Mouse (Mus musculus) bone marrow, adult 2 months (tissue): Measurements from ENCODE around the gene Tmtc1. TPM values are rescaled to one million over a fixed set of nuclear protein-coding genes. Genes with fewer than 3 reads are reported as not detected.

Experiments
- H3K27ac ChIP-seq: fragments of 200-500 bp; 2 replicates; pipeline ENCODE4 v1.5.1; 2012; ENCODE audit warnings: low read depth, mild to moderate bottlenecking, control low read depth, inconsistent platforms, low read length; ENCODE audit not compliant: control insufficient read depth, poor library complexity, insufficient read depth
- H3K4me1 ChIP-seq: fragments of 200-500 bp; 2 replicates; pipeline ENCODE4 v1.6.1; 2011; ENCODE audit warnings: low read length; ENCODE audit not compliant: control insufficient read depth, insufficient read depth
- H3K4me3 ChIP-seq: fragments of 200-500 bp; replicated peaks from 2 replicates; pipeline ENCODE3; 2011; ENCODE audit warnings: mild to moderate bottlenecking, low read depth, low read length, control low read depth; ENCODE audit not compliant: control insufficient read depth
- CTCF ChIP-seq: fragments of 200-500 bp; IDR thresholded peaks from 2 replicates; pipeline ENCODE4 v1.5.1; 2011; ENCODE audit warnings: low read length, control low read depth; ENCODE audit not compliant: control insufficient read depth, insufficient read depth
- POLR2A ChIP-seq: fragments of 200-500 bp; IDR thresholded peaks from 2 replicates; pipeline ENCODE4 v1.6.1; 2011; ENCODE audit warnings: low read depth, mild to moderate bottlenecking, control low read depth, low read length, borderline replicate concordance; ENCODE audit not compliant: control insufficient read depth
- WGBS: fragments of 180-500 bp; shearing (Covaris S2); methylation state at CpG from one replicate; pipeline ENCODE4 v1.1.7; 2018; 5-methylcytosine and 5-hydroxymethylcytosine counted together
- polyA plus RNA-seq: library from polyadenylated mRNA; stranded (reverse); fragments of >200 nt; gene quantifications from 2 replicates; pipeline ENCODE4 v1.2.4, GENCODE M21; 2011; ENCODE audit warnings: low replicate concordance; ENCODE audit not compliant: missing spikeins, insufficient read depth, insufficient read length

The Tmtc1 gene
- polyA plus RNA-seq, 1 experiment = 0.72 TPM

GRCm38 (mm10) chr6:148336290-148336955, 107.8 kb downstream of the Tmtc1 start:
- Histone ChIP-seq H3K4me1 (peaks cover 1% of the 10 kb centered on the region; the same call in 1 of the 2 replicates), H3K4me3 (no peak overlapping the region), H3K27ac (no peak overlapping the region)
- no peak for TF ChIP-seq CTCF
- no peak for TF ChIP-seq POLR2A

- TF ChIP-seq POLR2A (no peak), CTCF (no peak)
- H3K4me3 ChIP-seq = no peak overlapping the region
- no peaks in the 10 kb centered on the region; the same call in 1 of the 2 replicates for H3K4me1 ChIP-seq
- no peak overlapping the region for H3K27ac ChIP-seq
- WGBS = 60% methylated on average over 2 of the region's 2 CpGs
Measured at GRCm38 (mm10) chr6:148331916-148332315, 112.3 kb downstream of the Tmtc1 start.

- Histone ChIP-seq H3K4me3 (no peak overlapping the region), H3K27ac (no peak overlapping the region), H3K4me1 (no peaks in the 10 kb centered on the region)
- TF ChIP-seq POLR2A = no peak
- no peak for TF ChIP-seq CTCF
Measured at GRCm38 (mm10) chr6:148329976-148330375, 114.2 kb downstream of the Tmtc1 start.

- no peak for TF ChIP-seq POLR2A
- no peak for TF ChIP-seq CTCF
- 79% methylated on average over 2 of the region's 2 CpGs for WGBS
- Histone ChIP-seq H3K27ac (no peak overlapping the region), H3K4me3 (no peak overlapping the region), H3K4me1 (no peaks in the 10 kb centered on the region)
Measured at GRCm38 (mm10) chr6:148328928-148329327, 115.3 kb downstream of the Tmtc1 start.

- Histone ChIP-seq H3K27ac (no peak overlapping the region), H3K4me3 (no peak overlapping the region), H3K4me1 (no peaks in the 10 kb centered on the region)
- WGBS = 78% methylated on average over 6 of the region's 6 CpGs
- TF ChIP-seq CTCF (no peak), POLR2A (no peak)
Measured at GRCm38 (mm10) chr6:148328130-148328529, 116.1 kb downstream of the Tmtc1 start.

- Histone ChIP-seq H3K4me3 (no peak overlapping the region), H3K27ac (no peak overlapping the region), H3K4me1 (no peaks in the 10 kb centered on the region)
- no peak for TF ChIP-seq POLR2A
- no peak for TF ChIP-seq CTCF
Measured at GRCm38 (mm10) chr6:148318736-148319135, 125.5 kb downstream of the Tmtc1 start.

- TF ChIP-seq POLR2A = no peak
- no peak for TF ChIP-seq CTCF
- Histone ChIP-seq H3K27ac (no peak overlapping the region), H3K4me3 (no peak overlapping the region), H3K4me1 (no peaks in the 10 kb centered on the region)
- WGBS = 78% methylated on average over 5 of the region's 5 CpGs
Measured at GRCm38 (mm10) chr6:148315571-148316080, 128.6 kb downstream of the Tmtc1 start.

GRCm38 (mm10) chr6:148315106-148315505, 129.1 kb downstream of the Tmtc1 start:
- H3K4me1 ChIP-seq = no peaks in the 10 kb centered on the region
- TF ChIP-seq POLR2A (no peak), CTCF (no peak)
- H3K4me3 ChIP-seq = no peak overlapping the region
- H3K27ac ChIP-seq = no peak overlapping the region

- Histone ChIP-seq H3K4me1 (no peaks in the 10 kb centered on the region), H3K4me3 (no peak overlapping the region), H3K27ac (no peak overlapping the region)
- 46% methylated on average over 2 of the region's 2 CpGs for WGBS
- TF ChIP-seq CTCF = no peak
- no peak for TF ChIP-seq POLR2A
Measured at GRCm38 (mm10) chr6:148310981-148311380, 133.2 kb downstream of the Tmtc1 start.
